Mouse (Mus musculus) stomach, embryonic 15.5 days (tissue): ENCODE data around the gene Gm20388. TPM values are rescaled to one million over a fixed set of nuclear protein-coding genes. Genes with fewer than 3 reads are reported as not detected.

Source experiments
- ATAC-seq: fragments of 200-750 bp; cut with Nextera tagmentation; 2 replicates; pipeline ENCODE4 v1.8.0; 2017; ENCODE audit warnings: low read depth, moderate number of reproducible peaks, moderate TSS enrichment; ENCODE audit not compliant: insufficient read depth, low FRiP score
- H3K27ac ChIP-seq: fragments of 300-500 bp; sonication (generic); 2 replicates; pipeline ENCODE4 v1.5.1; 2015; ENCODE audit warnings: mild to moderate bottlenecking, inconsistent platforms
- H3K27me3 ChIP-seq: fragments of 300-500 bp; sonication (generic); replicated peaks from 2 replicates; pipeline ENCODE4 v1.6.1; 2015; ENCODE audit warnings: inconsistent platforms
- H3K36me3 ChIP-seq: fragments of 300-500 bp; sonication (generic); 2 replicates; pipeline ENCODE4 v1.6.1; 2015; ENCODE audit warnings: inconsistent platforms
- H3K4me1 ChIP-seq: fragments of 300-500 bp; sonication (generic); 2 replicates; pipeline ENCODE4 v1.6.1; 2015; ENCODE audit warnings: inconsistent platforms
- H3K4me2 ChIP-seq: fragments of 300-500 bp; sonication (generic); 2 replicates; pipeline ENCODE4 v1.6.1; 2015; ENCODE audit warnings: mild to moderate bottlenecking, inconsistent platforms
- H3K4me3 ChIP-seq: fragments of 300-500 bp; sonication (generic); replicated peaks from 2 replicates; pipeline ENCODE4 v1.5.1; 2015; ENCODE audit warnings: inconsistent platforms
- H3K9ac ChIP-seq: fragments of 300-500 bp; sonication (generic); 2 replicates; pipeline ENCODE4 v1.6.1; 2015; ENCODE audit warnings: inconsistent platforms
- H3K9me3 ChIP-seq: fragments of 300-500 bp; sonication (generic); 2 replicates; pipeline ENCODE4 v1.6.1; 2016; ENCODE audit warnings: inconsistent platforms
- WGBS: fragments of 180-500 bp; shearing (Covaris S2); methylation state at CpG from one replicate; pipeline ENCODE4 v1.1.7; 2015; 5-methylcytosine and 5-hydroxymethylcytosine counted together
- polyA plus RNA-seq: library from polyadenylated mRNA; unstranded; fragments of >200 nt; fragmentation: Nextera tagmentation; extraction: Ambion mirVana; gene quantifications from 2 replicates; pipeline ENCODE4 v1.2.1, GENCODE M21; 2015

Gm20388 gene
- polyA plus RNA-seq, 1 experiment from 2014 or later: not detected

DNA sequence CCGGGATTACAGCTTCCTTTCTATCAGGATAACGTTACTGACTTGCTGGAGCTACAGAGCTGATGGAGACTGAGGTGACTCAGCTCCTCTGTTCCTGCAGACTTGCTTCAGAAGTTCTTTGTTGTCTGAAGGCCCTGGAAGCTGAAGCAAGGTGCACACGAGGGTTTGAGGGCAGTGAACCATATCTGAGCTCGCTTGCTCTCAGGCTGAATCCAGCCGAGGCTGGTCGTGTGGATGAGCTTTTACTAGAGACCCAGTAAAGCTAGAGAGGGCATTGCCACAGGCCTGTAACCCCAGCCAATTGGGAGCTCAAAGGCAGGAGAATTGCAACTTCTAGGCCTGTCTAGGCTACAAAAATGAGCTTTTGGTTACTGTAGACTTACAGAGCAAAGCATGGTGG, 1797.8 kb downstream of the Gm20388 start:
- Histone ChIP-seq H3K4me2 (no peak overlapping the region), H3K4me1 (no peaks in the 10 kb centered on the region), H3K9ac (no peak overlapping the region), H3K9me3 (no peaks in the 10 kb centered on the region), H3K27me3 (no peaks in the 10 kb centered on the region), H3K27ac (no peak overlapping the region), H3K36me3 (no peaks in the 10 kb centered on the region), H3K4me3 (no peak overlapping the region)
- 60% methylated on average over 6 of the region's 6 CpGs for whole genome bisulfite sequencing
- no peak for ATAC-seq

DNA sequence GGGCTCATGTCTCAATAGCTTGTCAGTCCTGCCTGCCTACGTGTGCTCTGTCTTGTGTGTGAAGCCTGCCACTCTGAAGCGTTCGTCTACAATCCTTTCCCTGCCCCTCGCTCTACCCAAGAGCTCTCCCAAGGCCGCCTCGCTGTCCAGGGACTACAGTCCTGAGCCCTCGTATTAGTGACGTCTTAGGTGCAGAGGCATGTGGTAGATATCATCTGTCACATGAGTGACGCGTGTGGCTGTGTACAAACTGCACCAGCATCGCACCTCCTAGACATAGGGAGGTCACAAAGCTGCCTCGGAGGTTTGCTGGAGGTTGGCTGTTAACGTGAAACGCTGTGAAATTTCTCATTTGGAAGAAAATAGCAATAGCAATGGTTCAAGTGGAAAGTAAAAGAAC, 1806.9 kb downstream of the Gm20388 start:
- Histone ChIP-seq H3K27ac (no peak overlapping the region), H3K36me3 (no peaks in the 10 kb centered on the region), H3K27me3 (0 out of 2 replicates have a peak, but pooled peaks cover 4% of the 10 kb centered on the region), H3K4me2 (peak overlapping the region; percentile 27; the same call in 1 of the 2 replicates), H3K9me3 (no peaks in the 10 kb centered on the region), H3K4me1 (0 out of 2 replicates have a peak, but pooled peaks cover 6% of the 10 kb centered on the region), H3K9ac (no peak overlapping the region), H3K4me3 (no peak overlapping the region)
- WGBS: 44% methylated on average over 14 of the region's 14 CpGs
- no peak for ATAC-seq

GRCm38 (mm10) chr8:121717982-121718425, 1807.4 kb downstream of the Gm20388 start:
- Histone ChIP-seq H3K36me3 (no peaks in the 10 kb centered on the region), H3K4me2 (peak overlapping the region; percentile 27; the same call in 1 of the 2 replicates), H3K9ac (no peak overlapping the region), H3K27me3 (0 out of 2 replicates have a peak, but pooled peaks cover 4% of the 10 kb centered on the region), H3K4me3 (no peak overlapping the region), H3K4me1 (0 out of 2 replicates have a peak, but pooled peaks cover 6% of the 10 kb centered on the region), H3K27ac (no peak overlapping the region), H3K9me3 (no peaks in the 10 kb centered on the region)
- 28% methylated on average over 12 of the region's 12 CpGs for WGBS
- peak; percentile 57; the same call in 1 of the 2 replicates for ATAC-seq

DNA sequence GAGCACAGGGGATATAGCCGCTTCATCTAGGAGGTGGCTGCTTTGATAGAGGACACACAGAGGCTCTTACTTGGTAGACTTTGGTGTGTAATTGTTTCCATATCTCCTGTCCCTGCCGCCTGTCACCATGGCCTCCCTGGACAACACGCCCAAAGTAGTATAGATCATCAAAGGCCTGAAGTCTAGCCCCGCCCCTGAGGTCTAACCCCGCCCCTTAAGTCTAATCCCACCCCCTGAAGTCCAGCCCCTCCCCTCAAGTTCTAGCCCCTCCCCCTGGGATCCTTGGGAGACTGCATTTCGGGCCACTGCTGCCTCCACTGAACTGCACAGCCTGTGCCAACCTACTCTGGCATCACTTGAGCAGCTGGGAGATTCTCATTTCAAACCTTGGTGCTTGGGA, 1808.3 kb downstream of the Gm20388 start:
- no peak; the same call in 1 of the 2 replicates for ATAC-seq

GRCm38 (mm10) chr8:121721072-121721471, 1810.4 kb downstream of the Gm20388 start:
- no peaks in the 10 kb centered on the region for H3K36me3 ChIP-seq
- 0 out of 2 replicates have a peak, but pooled peaks cover 6% of the 10 kb centered on the region for H3K4me1 ChIP-seq
- H3K4me2 ChIP-seq: no peak overlapping the region
- no peaks in the 10 kb centered on the region for H3K9me3 ChIP-seq
- no peak for ATAC-seq
- 45% methylated on average over 6 of the region's 6 CpGs for WGBS
- no peak overlapping the region for H3K4me3 ChIP-seq
- no peak overlapping the region for H3K9ac ChIP-seq
- no peaks in the 10 kb centered on the region for H3K27me3 ChIP-seq
- no peak overlapping the region for H3K27ac ChIP-seq

More for the DNA sequence above, 1808.3 kb downstream of the Gm20388 start:
- Histone ChIP-seq H3K9ac (no peak overlapping the region), H3K4me2 (no peak overlapping the region), H3K4me1 (0 out of 2 replicates have a peak, but pooled peaks cover 6% of the 10 kb centered on the region), H3K36me3 (no peaks in the 10 kb centered on the region), H3K27me3 (no peaks in the 10 kb centered on the region), H3K27ac (no peak overlapping the region), H3K9me3 (no peaks in the 10 kb centered on the region), H3K4me3 (no peak overlapping the region)
- WGBS: 48% methylated on average over 6 of the region's 6 CpGs

- H3K4me3 ChIP-seq: no peak overlapping the region
- ATAC-seq: no peak
- no peaks in the 10 kb centered on the region for H3K4me1 ChIP-seq
- H3K9ac ChIP-seq: no peak overlapping the region
- no peak overlapping the region for H3K4me2 ChIP-seq
- no peak overlapping the region for H3K27ac ChIP-seq
- no peaks in the 10 kb centered on the region for H3K9me3 ChIP-seq
- 64% methylated on average over 12 of the region's 12 CpGs for WGBS
- peaks cover 16% of the 10 kb centered on the region for H3K27me3 ChIP-seq
- H3K36me3 ChIP-seq: no peaks in the 10 kb centered on the region
These were observed 1813.2 kb downstream of the Gm20388 start for GRCm38 (mm10) chr8:121723846-121724245.

DNA sequence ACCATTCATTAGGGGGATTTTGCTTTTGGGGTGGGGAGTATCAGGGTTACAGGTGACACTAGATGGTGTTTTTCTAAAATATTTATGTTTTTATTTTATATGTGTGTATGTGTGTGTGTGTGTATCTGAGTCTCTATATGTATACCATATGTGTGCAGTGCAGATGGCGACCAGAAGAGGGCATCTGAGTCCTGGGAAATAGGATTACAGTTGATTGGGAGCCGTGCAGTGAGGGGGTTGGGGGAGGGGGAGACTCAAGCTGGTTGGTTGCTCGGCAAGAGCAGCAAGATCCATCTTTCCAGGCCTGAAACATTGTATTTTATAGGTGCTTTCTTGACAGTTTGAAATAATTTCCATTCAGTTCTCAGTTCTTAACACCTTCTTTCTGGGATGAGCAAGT, 1816.5 kb downstream of the Gm20388 start:
- peaks cover 49% of the 10 kb centered on the region for H3K27me3 ChIP-seq
- WGBS: 57% methylated on average over 3 of the region's 3 CpGs
- peaks cover 7% of the 10 kb centered on the region; the same call in 1 of the 2 replicates for H3K4me1 ChIP-seq
- H3K36me3 ChIP-seq: no peaks in the 10 kb centered on the region
- H3K4me3 ChIP-seq: no peak overlapping the region
- no peaks in the 10 kb centered on the region for H3K9me3 ChIP-seq
- no peak overlapping the region for H3K4me2 ChIP-seq
- no peak overlapping the region for H3K9ac ChIP-seq
- ATAC-seq: no peak
- no peak overlapping the region for H3K27ac ChIP-seq

GRCm38 (mm10) chr8:121729323-121729722, 1818.7 kb downstream of the Gm20388 start, which contains the start of gene Jph3:
TSS of gene Jph3 (plus strand) at chr8:121729623.
- Histone ChIP-seq H3K4me1 (peaks cover 7% of the 10 kb centered on the region; the same call in 1 of the 2 replicates), H3K27me3 (peaks cover 68% of the 10 kb centered on the region), H3K36me3 (no peaks in the 10 kb centered on the region), H3K9me3 (no peaks in the 10 kb centered on the region), H3K9ac (no peak within 1 kb of the TSS), H3K4me2 (peak within 1 kb of the TSS; percentile 88), H3K4me3 (peak within 1 kb of the TSS; percentile 40), H3K27ac (no peak within 1 kb of the TSS)
- 12% methylated on average over 12 of the region's 12 CpGs for WGBS
- no peak for ATAC-seq

DNA sequence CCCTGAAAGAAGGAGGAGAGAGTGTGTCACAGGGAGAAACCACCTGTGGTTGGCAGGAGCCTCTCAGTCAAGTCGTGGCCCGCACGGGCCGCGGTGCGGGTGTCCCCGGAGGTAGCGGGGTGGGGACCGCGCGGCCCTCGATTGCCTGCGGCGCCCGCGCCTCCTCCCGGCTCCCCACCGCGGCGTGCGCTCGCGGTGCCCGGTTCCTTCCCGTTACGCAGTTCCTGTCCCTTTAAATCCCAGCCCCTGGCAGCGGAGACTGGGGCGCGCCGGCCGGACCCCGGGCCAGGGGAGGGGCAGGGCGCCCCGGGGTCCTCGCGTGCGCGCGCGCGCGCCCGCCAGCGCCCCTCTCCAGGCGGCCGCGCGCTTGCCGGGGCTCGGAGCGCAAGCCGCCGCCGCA, 1819.1 kb downstream of the Gm20388 start:
- Histone ChIP-seq H3K4me2 (peak overlapping the region; percentile 88), H3K9ac (no peak overlapping the region), H3K27ac (no peak overlapping the region), H3K9me3 (no peaks in the 10 kb centered on the region), H3K27me3 (peaks cover 68% of the 10 kb centered on the region), H3K4me1 (peaks cover 7% of the 10 kb centered on the region; the same call in 1 of the 2 replicates), H3K36me3 (no peaks in the 10 kb centered on the region), H3K4me3 (peak overlapping the region; percentile 40)
- under 1% methylated on average over 49 of the region's 54 CpGs for WGBS
- no peak for ATAC-seq

DNA sequence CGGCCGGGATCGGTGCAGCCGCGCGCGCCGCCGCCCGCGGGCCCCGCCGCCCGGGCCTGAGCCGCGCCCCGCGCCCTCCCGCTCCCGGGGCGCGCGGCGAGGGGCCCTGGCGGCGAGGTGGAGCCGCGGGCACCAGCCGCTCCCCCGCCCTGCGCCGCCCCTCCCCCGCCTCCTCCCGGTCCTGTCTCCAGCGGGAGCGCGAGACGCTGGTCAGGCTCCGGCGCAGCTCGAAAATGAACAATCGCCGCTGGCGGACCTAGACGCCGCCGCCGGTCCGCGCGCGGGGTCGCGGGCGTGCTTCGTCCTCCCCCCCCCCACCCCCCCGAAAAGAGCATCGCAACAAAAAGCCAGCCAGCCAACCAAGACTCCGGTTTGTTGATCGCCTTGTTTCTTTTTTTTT, 1819.5 kb downstream of the Gm20388 start:
- Histone ChIP-seq H3K9ac (no peak overlapping the region), H3K27me3 (peaks cover 68% of the 10 kb centered on the region), H3K27ac (no peak overlapping the region), H3K36me3 (no peaks in the 10 kb centered on the region), H3K4me1 (peaks cover 7% of the 10 kb centered on the region; the same call in 1 of the 2 replicates), H3K4me3 (peak overlapping the region; percentile 40), H3K9me3 (no peaks in the 10 kb centered on the region), H3K4me2 (peak overlapping the region; percentile 88)
- ATAC-seq: no peak
- WGBS: 0% methylated on average over 34 of the region's 60 CpGs

GRCm38 (mm10) chr8:121730646-121731045, 1820.0 kb downstream of the Gm20388 start:
- Histone ChIP-seq H3K4me2 (peak overlapping the region; percentile 88), H3K4me1 (peaks cover 7% of the 10 kb centered on the region; the same call in 1 of the 2 replicates), H3K36me3 (no peaks in the 10 kb centered on the region), H3K27me3 (peaks cover 68% of the 10 kb centered on the region), H3K9ac (no peak overlapping the region), H3K4me3 (peak overlapping the region; percentile 40), H3K27ac (no peak overlapping the region), H3K9me3 (no peaks in the 10 kb centered on the region)
- WGBS: 1% methylated on average over 34 of the region's 37 CpGs
- ATAC-seq: no peak

GRCm38 (mm10) chr8:121731060-121731459, 1820.4 kb downstream of the Gm20388 start:
- Histone ChIP-seq H3K4me1 (peaks cover 7% of the 10 kb centered on the region; the same call in 1 of the 2 replicates), H3K9ac (no peak overlapping the region), H3K27ac (no peak overlapping the region), H3K36me3 (no peaks in the 10 kb centered on the region), H3K27me3 (peaks cover 68% of the 10 kb centered on the region), H3K9me3 (no peaks in the 10 kb centered on the region), H3K4me2 (peak overlapping the region; percentile 88; the same call in 1 of the 2 replicates), H3K4me3 (peak overlapping the region; percentile 40; the same call in 1 of the 2 replicates)
- ATAC-seq: no peak
- 3% methylated on average over 11 of the region's 11 CpGs for WGBS
